Mouse (Mus musculus): Measurements from ENCODE around the gene Kmt2e.

GRCm38 (mm10) chr5:23386562-23387312, 47.5 kb upstream of the Kmt2e start:
- TF ChIP-seq EP300 (IDR thresholded peaks at IDR 0.05; ENCODE audit: low read depth), result peak; percentile 54; the same call in 1 of the 2 replicates
- no peak for TF ChIP-seq CTCF (IDR thresholded peaks at IDR 0.05; ENCODE audit: low read depth)
